Mouse (Mus musculus): ENCODE measurements around the gene Nlgn3. TPM values are rescaled to one million over a fixed set of nuclear protein-coding genes. Genes with fewer than 3 reads are reported as not detected.

The Nlgn3 gene
- polyA plus RNA-seq, 1 experiment: 0.14 TPM

GRCm38 (mm10) chrX:101266631-101267030, 32.3 kb upstream of the Nlgn3 start:
- Histone ChIP-seq H3K4me3 (ENCODE audit: extremely low read depth, insufficient read depth, insufficient read length) (peak overlapping the region; percentile 65), H3K27me3 (ENCODE audit: control insufficient read depth, insufficient read depth, low read length) (no peaks in the 10 kb centered on the region), H3K36me3 (ENCODE audit: control insufficient read depth, insufficient read depth, low read length) (peaks cover 16% of the 10 kb centered on the region), H3K4me1 (ENCODE audit: control insufficient read depth, insufficient read depth, insufficient read length) (peaks cover 6% of the 10 kb centered on the region; the same call in 1 of the 2 replicates), H3K27ac (ENCODE audit: insufficient read depth, low read length) (peak overlapping the region; percentile 90)
- WGBS: 59% methylated on average over 6 of the region's 6 CpGs
- DNase-seq (ENCODE audit: low read depth in 1 of 2, low spot score in 2 of 2): no peak
- TF ChIP-seq POLR2A (IDR thresholded peaks at IDR 0.05; ENCODE audit: low read depth, low read length) (no peak), CTCF (IDR thresholded peaks at IDR 0.05; ENCODE audit: extremely low read depth, insufficient read depth, insufficient read length, insufficient replicate concordance) (no peak)

GRCm38 (mm10) chrX:101268025-101268754, 30.8 kb upstream of the Nlgn3 start, which contains the start of gene Il2rg:
TSS of gene Il2rg (minus strand) at chrX:101268255.
- peak within 1 kb of the TSS; percentile 65 for H3K4me3 ChIP-seq (ENCODE audit: extremely low read depth, insufficient read depth, insufficient read length)
- no peak for TF ChIP-seq CTCF (IDR thresholded peaks at IDR 0.05; ENCODE audit: extremely low read depth, insufficient read depth, insufficient read length, insufficient replicate concordance)
- peak; percentile 78 for TF ChIP-seq POLR2A (IDR thresholded peaks at IDR 0.05; ENCODE audit: low read depth, low read length)
- peak; percentile 58 to 91 for DNase-seq (ENCODE audit: low read depth in 1 of 2, low spot score in 2 of 2)
- H3K4me1 ChIP-seq (ENCODE audit: control insufficient read depth, insufficient read depth, insufficient read length): peaks cover 6% of the 10 kb centered on the region; the same call in 1 of the 2 replicates
- no peaks in the 10 kb centered on the region for H3K27me3 ChIP-seq (ENCODE audit: control insufficient read depth, insufficient read depth, low read length)
- H3K36me3 ChIP-seq (ENCODE audit: control insufficient read depth, insufficient read depth, low read length): peaks cover 13% of the 10 kb centered on the region; the same call in 1 of the 2 replicates
- H3K27ac ChIP-seq (ENCODE audit: insufficient read depth, low read length): peak within 1 kb of the TSS; percentile 98
- 26% methylated on average over 5 of the region's 5 CpGs for WGBS

- no peak for DNase-seq (ENCODE audit: low read depth in 1 of 2, low spot score in 2 of 2)
- no peaks in the 10 kb centered on the region for H3K27me3 ChIP-seq (ENCODE audit: control insufficient read depth, insufficient read depth, low read length)
- H3K4me3 ChIP-seq (ENCODE audit: extremely low read depth, insufficient read depth, insufficient read length): peak within 1 kb of the TSS; percentile 65
- H3K27ac ChIP-seq (ENCODE audit: insufficient read depth, low read length): peak within 1 kb of the TSS; percentile 98
- H3K4me1 ChIP-seq (ENCODE audit: control insufficient read depth, insufficient read depth, insufficient read length): peaks cover 6% of the 10 kb centered on the region; the same call in 1 of the 2 replicates
- 37% methylated on average over 3 of the region's 3 CpGs for WGBS
- peaks cover 12% of the 10 kb centered on the region; the same call in 1 of the 2 replicates for H3K36me3 ChIP-seq (ENCODE audit: control insufficient read depth, insufficient read depth, low read length)
- TF ChIP-seq CTCF (IDR thresholded peaks at IDR 0.05; ENCODE audit: extremely low read depth, insufficient read depth, insufficient read length, insufficient replicate concordance) (no peak), POLR2A (IDR thresholded peaks at IDR 0.05; ENCODE audit: low read depth, low read length) (no peak)
Measured at GRCm38 (mm10) chrX:101268755-101269124, 30.2 kb upstream of the Nlgn3 start, which contains the start of gene Gm20489. TSS of gene Gm20489 (minus strand) at chrX:101269023.

- Histone ChIP-seq H3K27ac (ENCODE audit: insufficient read depth, low read length) (peak overlapping the region; percentile 89), H3K36me3 (ENCODE audit: control insufficient read depth, insufficient read depth, low read length) (peaks cover 6% of the 10 kb centered on the region; the same call in 1 of the 2 replicates), H3K4me3 (ENCODE audit: extremely low read depth, insufficient read depth, insufficient read length) (peak overlapping the region; percentile 60; the same call in 1 of the 2 replicates), H3K27me3 (ENCODE audit: control insufficient read depth, insufficient read depth, low read length) (no peaks in the 10 kb centered on the region), H3K4me1 (ENCODE audit: control insufficient read depth, insufficient read depth, insufficient read length) (peaks cover 2% of the 10 kb centered on the region; the same call in 1 of the 2 replicates)
- no peak for DNase-seq (ENCODE audit: low read depth in 1 of 2, low spot score in 2 of 2)
- 53% methylated on average over 6 of the region's 6 CpGs for WGBS
- no peak for TF ChIP-seq POLR2A (IDR thresholded peaks at IDR 0.05; ENCODE audit: low read depth, low read length)
- no peak for TF ChIP-seq CTCF (IDR thresholded peaks at IDR 0.05; ENCODE audit: extremely low read depth, insufficient read depth, insufficient read length, insufficient replicate concordance)
Measured at GRCm38 (mm10) chrX:101273410-101273809, 25.6 kb upstream of the Nlgn3 start.

GRCm38 (mm10) chrX:101273875-101274738, 24.9 kb upstream of the Nlgn3 start, which contains the start of gene Med12:
TSS of gene Med12 (plus strand) at chrX:101274030.
- Histone ChIP-seq H3K27ac (ENCODE audit: insufficient read depth, low read length) (peak within 1 kb of the TSS; percentile 89), H3K4me1 (ENCODE audit: control insufficient read depth, insufficient read depth, insufficient read length) (no peaks in the 10 kb centered on the region; the same call in 1 of the 2 replicates), H3K4me3 (ENCODE audit: extremely low read depth, insufficient read depth, insufficient read length) (peak within 1 kb of the TSS; percentile 75), H3K36me3 (ENCODE audit: control insufficient read depth, insufficient read depth, low read length) (peaks cover 7% of the 10 kb centered on the region; the same call in 1 of the 2 replicates), H3K27me3 (ENCODE audit: control insufficient read depth, insufficient read depth, low read length) (no peaks in the 10 kb centered on the region)
- peak; percentile 80 to 92 for DNase-seq (ENCODE audit: low read depth in 1 of 2, low spot score in 2 of 2)
- 26% methylated on average over 53 of the region's 54 CpGs for WGBS
- peak; percentile 38 for TF ChIP-seq POLR2A (IDR thresholded peaks at IDR 0.05; ENCODE audit: low read depth, low read length)
- TF ChIP-seq CTCF (IDR thresholded peaks at IDR 0.05; ENCODE audit: extremely low read depth, insufficient read depth, insufficient read length, insufficient replicate concordance): no peak

- H3K27me3 ChIP-seq (ENCODE audit: control insufficient read depth, insufficient read depth, low read length): no peaks in the 10 kb centered on the region
- DNase-seq (ENCODE audit: low read depth in 1 of 2, low spot score in 2 of 2): no peak
- no peaks in the 10 kb centered on the region for H3K4me1 ChIP-seq (ENCODE audit: control insufficient read depth, insufficient read depth, insufficient read length)
- peaks cover 31% of the 10 kb centered on the region for H3K36me3 ChIP-seq (ENCODE audit: control insufficient read depth, insufficient read depth, low read length)
- 87% methylated on average over 6 of the region's 6 CpGs for WGBS
- no peak for TF ChIP-seq CTCF (IDR thresholded peaks at IDR 0.05; ENCODE audit: extremely low read depth, insufficient read depth, insufficient read length, insufficient replicate concordance)
- no peak for TF ChIP-seq POLR2A (IDR thresholded peaks at IDR 0.05; ENCODE audit: low read depth, low read length)
- no peak overlapping the region for H3K4me3 ChIP-seq (ENCODE audit: extremely low read depth, insufficient read depth, insufficient read length)
- no peak overlapping the region for H3K27ac ChIP-seq (ENCODE audit: insufficient read depth, low read length)
Measured at GRCm38 (mm10) chrX:101282813-101283212, 16.2 kb upstream of the Nlgn3 start.
